Mouse (Mus musculus): ENCODE data around the gene Draxin.

Draxin gene

GRCm38 (mm10) chr4:148112519-148112918, 18.0 kb downstream of the Draxin start:
- DNase-seq = no peak

DNA sequence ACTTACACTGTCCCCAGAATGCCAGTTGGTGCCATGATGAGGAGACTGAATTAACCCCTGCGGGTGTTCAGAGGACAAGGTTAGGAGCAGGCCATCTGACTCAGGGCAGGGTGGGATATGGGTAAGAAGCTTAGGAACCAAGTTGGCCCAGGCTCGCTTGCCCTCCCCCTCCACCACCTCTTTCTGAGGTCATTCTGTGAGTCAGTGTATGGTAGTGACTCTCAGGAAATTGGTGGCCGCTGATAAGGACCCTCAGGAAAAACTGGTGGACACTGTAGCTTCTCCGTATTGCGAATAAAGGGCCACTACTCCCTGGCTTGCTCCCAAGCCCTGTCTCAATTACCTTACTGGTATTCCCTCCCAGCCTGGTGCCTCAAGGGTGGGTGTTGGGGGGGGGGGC, 21.3 kb downstream of the Draxin start:
- DNase-seq = no peak

DNA sequence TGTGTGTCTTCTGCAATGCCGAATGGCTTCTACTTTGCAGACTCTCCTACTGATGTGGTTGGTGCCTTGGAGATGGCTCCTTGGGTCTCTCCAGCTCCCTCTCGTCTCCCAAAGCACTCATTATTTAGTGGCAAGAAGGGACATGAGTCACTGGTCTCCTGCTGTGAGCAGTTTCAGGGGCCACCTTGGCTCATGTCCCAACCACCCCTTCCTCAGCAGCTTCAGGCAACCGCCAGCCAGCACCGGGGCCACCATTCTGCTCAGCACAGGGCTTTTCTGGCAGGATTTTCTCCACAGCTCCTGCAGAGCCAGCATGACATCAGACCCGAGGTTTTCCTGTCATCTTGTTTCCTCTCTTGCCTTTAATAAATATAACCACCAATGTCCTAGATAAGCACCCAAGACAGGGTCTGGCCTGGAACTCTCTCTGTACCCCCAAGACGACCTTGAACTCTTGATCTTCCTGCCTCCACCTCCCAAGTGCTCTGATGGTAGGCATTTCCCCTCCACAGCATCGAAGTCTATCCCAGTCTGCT, 21.9 kb downstream of the Draxin start:
- DNase-seq = no peak

DNA sequence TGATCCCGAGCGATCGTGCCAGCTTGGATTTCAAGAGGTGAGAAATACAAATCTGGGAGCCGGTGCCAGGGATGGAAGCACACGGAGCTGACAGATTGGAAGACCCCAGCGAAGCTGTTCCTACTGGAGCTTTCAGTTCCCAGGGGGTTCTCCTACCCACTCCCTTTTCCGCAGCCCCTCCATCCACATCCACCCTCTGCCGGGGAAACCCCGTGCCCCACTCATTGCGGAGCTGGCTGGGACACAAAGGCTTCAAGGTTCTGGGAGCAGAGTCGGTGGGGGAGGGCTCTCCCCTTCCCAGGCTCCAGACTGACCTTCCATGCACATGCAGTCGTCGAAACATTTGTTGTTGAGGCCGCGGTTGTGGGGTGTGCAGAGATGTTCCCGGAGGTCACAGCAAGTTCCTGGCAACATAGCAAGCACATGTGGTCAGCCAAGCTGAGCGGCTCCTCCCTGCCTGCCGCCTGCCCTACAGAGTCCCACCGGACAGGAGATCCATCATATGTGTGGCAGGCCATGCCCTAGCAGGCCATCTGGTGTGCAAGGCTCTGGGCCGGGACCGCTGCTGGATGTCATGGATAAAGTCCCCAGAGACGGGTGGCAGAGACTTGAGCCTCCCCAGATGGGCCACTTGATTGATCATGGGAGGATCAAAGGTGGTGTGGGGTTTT, 22.7 kb downstream of the Draxin start:
- no peak for DNase-seq

DNA sequence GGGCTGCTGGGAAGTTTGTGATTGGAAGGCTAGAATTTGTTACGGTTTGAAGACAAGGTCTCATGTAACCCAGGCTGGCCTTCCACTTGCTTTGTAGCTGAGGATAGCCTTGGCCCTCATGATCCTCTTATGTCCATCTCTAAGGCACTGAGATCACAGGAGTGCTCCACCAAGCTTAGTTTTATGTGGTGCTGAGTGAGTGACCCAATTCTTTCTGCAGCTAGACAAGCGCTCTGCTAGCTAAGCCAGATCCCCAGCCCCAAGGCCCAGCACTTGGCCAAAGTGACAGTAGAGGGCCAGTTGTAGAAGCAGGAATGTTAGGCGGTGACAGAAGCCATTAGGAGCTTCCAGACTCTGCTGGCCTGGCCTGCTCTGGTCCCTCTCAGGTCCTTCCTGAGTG, 26.4 kb downstream of the Draxin start:
- DNase-seq = no peak

DNA sequence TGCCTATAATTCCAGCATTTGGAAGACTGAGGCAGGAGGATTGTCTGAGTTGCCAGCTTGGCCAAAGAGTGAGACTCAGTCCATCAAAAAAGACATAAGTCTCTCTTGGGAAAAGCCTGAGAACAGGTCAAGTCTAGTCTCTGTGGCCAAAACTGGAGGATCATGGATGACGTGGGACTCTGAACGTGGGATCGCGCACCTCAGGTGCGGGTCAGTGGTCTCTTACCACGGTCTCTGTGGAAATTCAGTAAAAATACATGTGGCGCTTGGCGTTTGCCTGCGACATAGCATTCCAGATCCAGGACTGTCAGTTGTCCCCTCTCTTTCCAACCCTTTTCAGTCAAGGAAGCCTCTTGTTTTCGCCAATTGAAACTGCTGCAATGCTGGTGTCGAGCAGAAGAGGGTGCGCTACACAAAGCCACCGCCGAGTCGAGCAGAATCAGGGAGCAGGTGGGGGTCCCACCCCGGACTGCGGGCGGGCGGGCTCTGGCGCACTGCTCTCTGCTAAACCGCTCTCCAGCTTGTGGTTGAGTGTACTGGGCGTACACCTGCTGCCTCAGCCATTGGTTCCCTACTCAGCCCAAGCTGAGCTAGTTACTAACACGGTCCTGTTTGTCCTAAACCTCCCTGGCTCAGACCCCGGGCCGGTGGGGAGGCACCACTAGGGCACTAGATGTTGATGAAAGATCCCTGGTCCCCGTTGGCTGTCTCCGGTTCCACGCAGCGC, 28.5 kb downstream of the Draxin start:
- DNase-seq = peak; percentile 59

DNA sequence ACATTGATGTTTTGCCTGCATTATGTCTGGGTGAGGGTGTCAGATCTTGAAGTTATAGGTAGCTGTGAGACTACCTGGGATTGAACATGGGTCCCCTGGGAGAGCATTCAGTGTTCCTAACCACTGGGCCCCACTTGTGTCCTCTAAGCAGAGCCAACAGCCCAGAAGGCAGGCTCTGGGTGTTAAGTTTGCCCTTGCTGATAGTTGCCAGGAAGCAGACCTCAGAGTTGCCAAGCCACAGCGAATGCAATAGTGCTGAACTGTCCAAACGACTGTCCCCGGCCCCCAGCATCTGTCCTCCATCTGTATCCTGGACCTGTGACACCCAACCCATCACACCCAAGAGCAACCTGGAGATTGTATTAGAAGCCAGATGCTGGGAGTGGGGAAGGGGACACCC, 31.8 kb downstream of the Draxin start:
- no peak for DNase-seq

GRCm38 (mm10) chr4:148097936-148098335, 32.6 kb downstream of the Draxin start:
- DNase-seq = no peak

- no peak for DNase-seq
Measured at GRCm38 (mm10) chr4:148095081-148095480, 35.4 kb downstream of the Draxin start.

GRCm38 (mm10) chr4:148094161-148094560, 36.3 kb downstream of the Draxin start:
- no peak for DNase-seq

DNA sequence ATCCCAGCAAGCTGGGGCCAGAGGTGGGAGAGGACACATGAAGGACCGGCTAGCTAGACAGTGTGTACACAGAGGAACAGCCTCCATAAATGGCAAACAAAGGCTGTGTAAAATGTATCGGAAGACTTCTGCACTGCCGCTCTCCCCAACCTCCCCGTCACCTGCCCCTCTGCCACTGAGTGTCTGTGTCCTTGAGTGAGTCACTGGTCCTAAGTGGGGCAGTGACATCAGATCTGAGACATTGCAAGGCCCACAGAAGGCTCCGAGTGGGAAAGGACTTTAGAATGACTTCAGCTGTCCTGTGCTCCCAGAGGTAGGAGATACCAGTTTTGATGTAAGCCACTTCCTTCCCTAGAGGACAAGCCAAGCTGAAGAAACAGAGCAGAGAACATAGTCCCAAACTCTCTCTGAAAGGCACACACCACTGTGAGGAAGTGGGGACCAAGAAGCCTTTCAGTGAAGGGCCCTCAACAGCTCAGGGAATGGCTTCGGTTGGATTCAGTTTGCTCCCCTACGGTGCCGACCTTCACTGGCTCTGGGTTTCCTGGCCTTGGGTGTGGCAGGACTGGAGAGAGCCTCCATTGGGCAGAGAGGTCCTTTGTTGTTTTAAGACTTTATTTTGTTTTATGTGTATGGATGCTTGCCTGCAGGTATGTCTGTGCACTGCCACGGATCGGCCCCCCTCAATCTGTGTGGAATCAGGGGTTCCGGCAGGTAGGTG, 37.8 kb downstream of the Draxin start:
- no peak for DNase-seq

DNA sequence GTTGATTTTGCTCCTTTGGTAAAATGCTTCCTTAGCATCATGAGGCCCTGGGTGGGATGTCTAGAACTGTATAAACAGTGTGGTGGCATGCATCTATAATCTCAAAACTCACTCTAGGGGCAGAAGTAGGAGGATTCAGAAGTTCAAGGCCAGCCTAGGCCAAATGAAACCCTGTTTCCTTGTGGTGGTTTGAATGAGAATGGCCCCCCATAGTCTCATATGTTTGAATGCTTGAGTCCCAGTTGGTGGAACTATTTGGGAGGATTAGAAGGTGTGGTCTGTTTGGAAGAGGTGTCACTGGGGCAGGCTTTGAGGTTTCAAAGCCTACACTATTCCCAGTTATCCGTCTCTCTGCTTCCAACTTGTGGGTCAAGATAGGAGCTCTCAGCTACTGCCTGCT, 39.3 kb downstream of the Draxin start:
- no peak for DNase-seq

- DNase-seq = peak; percentile 21
Measured at GRCm38 (mm10) chr4:148089166-148089565, 41.3 kb downstream of the Draxin start.

GRCm38 (mm10) chr4:148087907-148088527, 42.5 kb downstream of the Draxin start, which contains the start of gene Agtrap:
Gene Agtrap, minus strand, starts transcription at chr4:148088031.
- DNase-seq = peak; percentile 93

DNA sequence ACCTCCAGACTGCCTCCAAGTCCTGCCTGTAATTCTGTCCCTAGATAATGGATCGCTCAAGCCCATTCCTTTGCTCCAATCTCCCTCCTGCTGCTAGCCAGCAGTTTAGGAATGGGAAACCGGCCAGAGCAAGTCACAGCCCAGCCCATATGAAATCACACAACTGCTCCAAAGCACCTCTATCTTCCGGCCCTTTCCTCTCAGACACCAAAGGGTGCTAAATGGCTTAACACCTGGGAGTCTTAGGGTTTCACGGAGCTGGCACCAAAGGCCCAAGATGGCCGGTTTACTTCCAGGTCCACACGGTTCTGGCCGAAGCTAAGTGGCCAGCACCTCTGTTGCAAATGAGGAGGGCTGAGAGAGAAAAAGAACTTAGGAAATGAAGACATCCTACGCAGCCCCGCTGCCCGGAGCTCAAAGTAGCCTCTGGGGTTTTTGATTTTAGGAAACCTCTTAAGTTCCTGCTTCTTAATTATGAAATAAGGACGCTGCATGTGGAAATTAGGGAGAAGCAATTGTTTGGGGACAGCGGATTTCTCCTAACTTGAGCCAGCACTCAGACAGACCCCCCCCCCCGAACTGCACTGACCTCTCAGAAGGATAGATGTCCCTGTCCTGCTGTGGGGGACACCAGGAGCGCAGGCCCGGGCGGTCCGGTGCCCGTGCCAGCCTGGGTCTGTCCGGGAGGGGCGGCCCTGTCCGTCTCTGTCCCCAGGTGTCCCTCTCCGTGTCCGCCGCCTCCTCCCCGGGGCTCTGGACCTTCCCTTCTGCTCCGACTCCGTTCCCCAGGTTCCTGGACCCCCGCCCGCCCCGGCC, 43.2 kb downstream of the Draxin start:
- DNase-seq = peak; percentile 39

DNA sequence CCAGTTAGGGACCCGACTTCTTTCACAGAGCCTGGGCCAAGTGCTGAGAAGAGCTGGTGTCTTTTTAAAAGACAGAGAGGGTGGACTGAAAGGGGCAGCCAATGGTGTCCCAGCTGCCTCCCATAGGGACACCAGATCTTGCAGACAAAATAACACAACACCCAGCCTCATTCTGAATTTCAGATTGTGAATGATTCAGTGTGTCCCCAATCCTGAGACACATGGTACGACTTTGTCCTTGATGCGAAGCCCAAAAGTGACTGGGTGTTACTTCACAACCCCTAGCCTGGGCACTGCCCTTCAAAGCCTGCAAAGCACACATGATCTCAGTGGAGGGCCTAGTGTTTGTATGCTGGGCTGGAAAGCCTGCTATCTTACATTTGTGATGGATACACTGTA, 44.6 kb downstream of the Draxin start:
- no peak for DNase-seq

DNA sequence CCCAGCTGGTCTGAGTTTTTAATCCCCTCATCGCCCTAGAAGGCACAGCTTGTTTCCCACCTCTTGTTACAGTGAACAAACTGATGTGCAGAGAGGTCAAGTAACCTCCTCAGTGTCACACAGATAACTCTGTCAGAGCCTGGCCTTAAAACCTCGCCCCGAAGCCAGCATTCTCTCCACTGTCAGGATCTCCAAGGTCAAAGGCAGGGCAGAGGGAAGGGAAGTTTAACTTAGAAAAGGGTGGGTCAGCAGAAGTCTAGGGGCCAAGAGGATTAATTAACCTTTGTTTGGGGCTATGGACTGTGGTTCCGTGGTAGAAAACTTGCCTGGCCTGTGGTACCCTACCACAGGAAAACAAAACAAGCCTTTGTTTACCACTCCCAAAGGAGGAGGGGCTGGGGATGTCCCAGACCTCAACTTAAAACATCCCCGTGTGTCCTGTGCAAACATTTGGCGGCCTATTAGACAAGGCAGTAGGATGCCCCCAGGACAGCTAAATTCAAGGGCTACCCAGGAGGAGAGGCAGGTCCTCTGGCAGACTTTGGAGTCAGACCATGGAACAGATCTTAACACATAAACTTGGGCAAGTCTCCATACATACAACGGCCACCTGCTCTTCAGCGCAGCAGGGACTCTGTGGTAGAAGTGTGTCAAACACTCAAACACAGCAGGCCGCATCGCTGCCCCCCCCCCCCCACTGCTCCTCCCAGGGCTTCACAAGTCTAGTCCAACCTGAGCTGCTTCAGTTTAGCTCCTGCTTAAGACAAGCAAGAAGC, 45.2 kb downstream of the Draxin start:
- peak; percentile 24 for DNase-seq

DNA sequence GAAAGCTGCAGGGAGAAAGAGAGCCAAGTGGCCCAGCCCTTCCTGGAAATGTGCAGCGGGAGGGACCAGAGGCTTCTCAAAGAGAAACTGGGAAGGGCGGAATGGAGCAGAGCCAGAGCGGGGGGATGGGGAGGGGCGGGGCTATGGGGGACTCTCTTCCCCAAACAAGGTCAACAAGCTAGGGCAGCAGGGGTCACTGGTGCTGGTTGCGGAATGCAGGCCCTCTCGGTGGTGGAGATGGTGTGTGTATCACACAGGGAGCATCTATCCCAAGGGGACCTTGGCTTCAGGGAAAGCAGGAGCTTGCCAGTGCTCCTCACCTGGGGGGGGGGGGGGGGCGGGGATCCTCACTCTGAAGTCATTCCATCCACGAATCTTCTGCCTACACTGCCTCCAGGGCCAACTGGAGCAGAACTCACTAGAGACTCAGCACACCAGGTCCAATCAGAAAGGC, 46.2 kb downstream of the Draxin start:
- DNase-seq = peak; percentile 32

DNA sequence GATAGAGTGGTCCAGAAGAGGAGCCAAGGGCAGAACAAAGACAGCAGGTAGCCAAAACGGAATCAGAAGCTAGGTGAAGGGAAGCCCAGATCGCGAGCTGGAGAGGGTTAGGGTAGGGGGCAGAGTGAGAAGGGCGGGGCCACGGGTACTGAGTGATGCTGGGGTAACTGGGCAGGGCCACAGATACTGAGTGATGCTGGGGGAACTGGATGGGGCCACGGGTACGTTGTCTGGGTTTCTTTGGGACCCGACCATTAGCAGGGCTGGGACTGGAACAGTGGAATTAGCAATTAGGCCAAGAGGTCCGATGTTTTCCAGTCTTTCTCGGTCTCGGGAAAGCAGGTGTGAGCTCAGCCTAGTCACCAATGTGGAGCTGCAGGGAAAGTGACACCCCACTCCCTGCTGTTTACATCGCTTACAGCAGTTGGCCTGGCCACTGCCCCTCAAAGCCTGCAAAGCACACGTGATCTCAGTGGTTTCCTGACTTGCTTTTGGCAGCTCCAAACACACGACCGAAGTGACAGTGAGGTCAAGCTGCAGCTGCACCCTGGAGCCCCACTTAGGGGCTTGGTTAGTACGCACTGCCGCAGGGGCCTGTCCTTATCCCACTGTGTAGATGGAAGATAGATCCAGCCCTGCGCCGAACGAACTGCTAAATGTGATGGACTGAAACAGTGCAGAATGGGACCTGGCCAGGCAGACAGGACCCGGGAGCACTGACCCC, 47.2 kb downstream of the Draxin start:
- DNase-seq = peak; percentile 24

DNA sequence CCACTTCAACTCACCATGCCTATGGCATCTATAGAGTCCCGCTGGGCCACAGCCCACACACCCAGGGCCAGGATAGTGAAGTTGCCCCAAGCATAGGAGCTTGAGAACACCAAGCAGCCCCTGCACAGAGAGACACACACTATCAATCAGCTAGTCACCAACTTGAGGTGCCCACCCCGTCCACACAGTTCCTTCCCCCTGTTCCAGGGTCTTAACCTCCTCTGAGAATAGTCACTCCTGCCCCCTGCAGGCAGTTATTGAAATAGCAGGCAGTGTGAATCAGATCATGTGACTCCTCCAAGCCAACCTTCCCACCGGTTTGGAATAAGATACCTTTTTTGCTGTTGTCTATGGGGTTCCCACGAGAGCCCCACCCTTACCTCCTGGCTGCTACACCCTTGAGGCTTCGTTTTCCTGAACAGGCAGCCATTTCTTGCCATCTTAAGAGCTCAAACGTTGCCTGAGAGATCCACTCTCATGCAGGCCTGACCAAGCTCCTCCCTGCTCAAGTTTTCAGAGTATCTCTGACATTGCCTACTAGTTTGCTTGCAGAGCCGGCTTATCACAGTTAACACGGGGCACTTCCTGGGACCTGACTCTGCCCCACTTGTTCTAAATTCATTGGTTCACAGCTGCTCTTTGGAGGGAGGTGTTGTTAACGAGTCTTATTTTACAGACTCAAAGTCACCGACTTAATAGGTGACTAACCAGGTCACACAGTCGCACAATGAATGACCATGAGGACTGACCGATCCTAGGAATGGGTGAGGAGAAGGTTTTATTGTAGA, 48.0 kb downstream of the Draxin start:
- DNase-seq = peak; percentile 56
